Mouse (Mus musculus): ENCODE results near the gene Galk1. TPM values are rescaled to one million over a fixed set of nuclear protein-coding genes. Genes with fewer than 3 reads are reported as not detected.

Galk1 gene
- polyA plus RNA-seq, 1 experiment: 150 TPM

DNA sequence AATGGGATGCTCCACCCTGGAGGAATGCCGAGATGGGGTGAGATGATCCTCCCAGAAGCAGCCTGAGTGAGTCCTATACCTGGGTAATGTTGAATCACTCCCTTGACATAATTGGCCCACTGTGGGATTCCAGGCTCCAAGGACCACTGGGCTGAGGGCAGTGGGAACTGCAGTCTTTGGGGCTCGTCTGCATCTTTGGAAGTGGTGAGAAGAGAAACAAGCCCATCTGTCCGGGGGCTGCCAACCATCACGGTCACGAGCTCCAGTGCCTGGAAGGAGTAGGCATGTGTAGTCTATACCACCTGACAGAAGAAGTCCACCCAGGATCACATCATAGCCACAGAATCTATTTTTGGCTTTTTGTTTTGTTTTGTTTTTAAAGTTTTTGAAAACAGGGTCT, 1.6 kb downstream of the Galk1 start:
- no peak for TF ChIP-seq FOSL1 (IDR thresholded peaks at IDR 0.05; ENCODE audit: insufficient read depth, low read length, poor library complexity, severe bottlenecking)
- no peak for TF ChIP-seq USF1 (IDR thresholded peaks at IDR 0.05; ENCODE audit: low read depth)
- no peak for TF ChIP-seq MYOG (IDR thresholded peaks at IDR 0.05; ENCODE audit: control insufficient read depth, extremely low read depth, insufficient read length)
- TF ChIP-seq MAX (IDR thresholded peaks at IDR 0.05): no peak
- no peak for TF ChIP-seq CEBPB (IDR thresholded peaks at IDR 0.05; ENCODE audit: low read depth)
- no peak for TF ChIP-seq MYOD1 (IDR thresholded peaks at IDR 0.05; ENCODE audit: control insufficient read depth, insufficient read length, low read depth)
- TF ChIP-seq CTCF (IDR thresholded peaks at IDR 0.05; ENCODE audit: control insufficient read depth, insufficient read depth, insufficient read length): no peak
- Histone ChIP-seq H3ac (ENCODE audit: control insufficient read depth, insufficient read length, low read depth) (no peak overlapping the region), H3K27me3 (ENCODE audit: control insufficient read depth, insufficient read depth, insufficient read length) (no peaks in the 10 kb centered on the region), H3K36me3 (ENCODE audit: control insufficient read depth, insufficient read depth) (peaks cover 19% of the 10 kb centered on the region), H3K4me3 (ENCODE audit: insufficient read depth, poor library complexity, severe bottlenecking) (no peak overlapping the region), H3K79me2 (ENCODE audit: control insufficient read depth, insufficient read depth) (peaks cover 15% of the 10 kb centered on the region), H3K79me3 (ENCODE audit: low read depth) (peaks cover 4% of the 10 kb centered on the region)

DNA sequence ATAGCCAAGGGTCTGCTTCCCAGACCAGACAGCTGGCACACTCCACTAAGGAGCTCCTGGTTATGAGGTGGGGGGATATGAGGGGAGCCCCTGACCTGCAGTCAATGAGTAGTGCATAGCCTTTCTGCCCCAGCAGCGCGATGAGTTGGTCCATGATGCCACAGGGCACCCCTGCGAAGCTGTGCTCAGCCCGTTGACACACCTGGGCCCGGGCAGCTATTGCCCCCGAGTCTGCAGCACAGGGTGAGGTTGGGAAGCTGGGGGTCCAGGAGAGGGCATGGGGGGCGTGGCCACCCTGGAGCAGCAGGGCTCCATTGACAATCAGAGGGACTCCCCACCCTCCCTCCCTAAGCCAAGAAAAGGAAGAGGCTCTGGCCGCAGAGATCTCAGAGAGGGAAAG, 2.4 kb downstream of the Galk1 start:
- H3K4me3 ChIP-seq (ENCODE audit: insufficient read depth, poor library complexity, severe bottlenecking): no peak overlapping the region
- no peak overlapping the region for H3ac ChIP-seq (ENCODE audit: control insufficient read depth, insufficient read length, low read depth)
- H3K79me3 ChIP-seq (ENCODE audit: low read depth): peaks cover 4% of the 10 kb centered on the region
- H3K36me3 ChIP-seq (ENCODE audit: control insufficient read depth, insufficient read depth): peaks cover 19% of the 10 kb centered on the region
- no peaks in the 10 kb centered on the region for H3K27me3 ChIP-seq (ENCODE audit: control insufficient read depth, insufficient read depth, insufficient read length)
- H3K79me2 ChIP-seq (ENCODE audit: control insufficient read depth, insufficient read depth): peaks cover 15% of the 10 kb centered on the region
- TF ChIP-seq CEBPB (IDR thresholded peaks at IDR 0.05; ENCODE audit: low read depth): no peak
- no peak for TF ChIP-seq MAX (IDR thresholded peaks at IDR 0.05)
- TF ChIP-seq USF1 (IDR thresholded peaks at IDR 0.05; ENCODE audit: low read depth): no peak
- TF ChIP-seq CTCF (IDR thresholded peaks at IDR 0.05; ENCODE audit: control insufficient read depth, insufficient read depth, insufficient read length): no peak
- TF ChIP-seq MYOD1 (IDR thresholded peaks at IDR 0.05; ENCODE audit: control insufficient read depth, insufficient read length, low read depth): no peak
- no peak for TF ChIP-seq MYOG (IDR thresholded peaks at IDR 0.05; ENCODE audit: control insufficient read depth, extremely low read depth, insufficient read length)

DNA sequence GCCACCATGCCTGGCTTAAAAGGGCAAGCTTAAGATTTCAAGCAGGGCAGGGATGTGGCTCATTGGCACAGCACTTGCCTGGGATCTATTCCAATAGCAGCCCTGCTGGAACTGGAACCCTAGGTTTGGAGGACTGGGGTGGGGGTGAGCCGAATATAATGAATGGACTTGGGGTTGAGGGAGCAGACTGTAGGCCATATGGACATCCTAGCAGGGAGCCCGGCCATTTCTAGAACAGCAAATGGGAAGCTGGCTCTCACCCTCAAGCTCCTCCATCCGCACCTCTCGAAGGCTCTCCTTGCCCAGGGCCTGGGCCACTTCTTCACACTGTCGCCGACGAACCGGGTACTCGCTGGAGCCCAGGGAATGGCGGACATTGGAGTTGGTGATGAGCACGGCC, 2.9 kb downstream of the Galk1 start:
- TF ChIP-seq MYOG (IDR thresholded peaks at IDR 0.05; ENCODE audit: control insufficient read depth, extremely low read depth, insufficient read length): no peak
- no peak for TF ChIP-seq FOSL1 (IDR thresholded peaks at IDR 0.05; ENCODE audit: insufficient read depth, low read length, poor library complexity, severe bottlenecking)
- TF ChIP-seq CEBPB (IDR thresholded peaks at IDR 0.05; ENCODE audit: low read depth): no peak
- TF ChIP-seq USF1 (IDR thresholded peaks at IDR 0.05; ENCODE audit: low read depth): no peak
- no peak for TF ChIP-seq CTCF (IDR thresholded peaks at IDR 0.05; ENCODE audit: control insufficient read depth, insufficient read depth, insufficient read length)
- no peak for TF ChIP-seq MYOD1 (IDR thresholded peaks at IDR 0.05; ENCODE audit: control insufficient read depth, insufficient read length, low read depth)
- no peak for TF ChIP-seq MAX (IDR thresholded peaks at IDR 0.05)
- Histone ChIP-seq H3K79me3 (ENCODE audit: low read depth) (peaks cover 4% of the 10 kb centered on the region), H3K4me3 (ENCODE audit: insufficient read depth, poor library complexity, severe bottlenecking) (no peak overlapping the region)

DNA sequence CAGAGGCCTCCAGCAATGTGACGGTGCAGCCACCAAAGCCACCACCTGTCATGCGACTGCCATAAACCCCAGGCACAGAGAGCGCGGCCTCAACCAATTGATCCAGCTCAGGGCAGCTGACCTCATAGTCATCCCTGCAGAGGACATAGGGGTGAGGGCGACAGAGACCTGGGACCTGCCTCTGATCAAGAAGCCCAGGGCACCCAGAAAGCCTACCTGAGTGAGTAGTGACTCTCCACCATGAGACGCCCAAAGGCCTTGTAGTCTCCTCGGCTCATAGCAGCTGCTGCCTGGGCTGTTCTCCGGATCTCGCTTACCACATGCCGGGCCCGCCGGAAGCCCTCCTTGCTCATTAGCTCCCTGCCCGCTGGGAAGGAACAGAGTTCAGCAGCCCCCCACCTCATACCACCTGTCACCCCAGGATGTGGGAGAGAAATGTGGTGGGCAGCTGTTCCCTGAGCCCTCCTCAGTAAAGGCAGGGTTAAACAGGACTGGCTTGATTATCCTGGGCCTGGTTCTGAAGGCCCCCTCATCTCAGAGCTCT, 3.6 kb downstream of the Galk1 start:
- Histone ChIP-seq H3K79me3 (ENCODE audit: low read depth) (peaks cover 4% of the 10 kb centered on the region), H3ac (ENCODE audit: control insufficient read depth, insufficient read length, low read depth) (no peak overlapping the region), H3K27me3 (ENCODE audit: control insufficient read depth, insufficient read depth, insufficient read length) (no peaks in the 10 kb centered on the region), H3K36me3 (ENCODE audit: control insufficient read depth, insufficient read depth) (peaks cover 19% of the 10 kb centered on the region), H3K4me3 (ENCODE audit: insufficient read depth, poor library complexity, severe bottlenecking) (no peak overlapping the region), H3K79me2 (ENCODE audit: control insufficient read depth, insufficient read depth) (peaks cover 15% of the 10 kb centered on the region)
- no peak for TF ChIP-seq CEBPB (IDR thresholded peaks at IDR 0.05; ENCODE audit: low read depth)
- TF ChIP-seq CTCF (IDR thresholded peaks at IDR 0.05; ENCODE audit: control insufficient read depth, insufficient read depth, insufficient read length): no peak
- no peak for TF ChIP-seq MAX (IDR thresholded peaks at IDR 0.05)
- no peak for TF ChIP-seq MYOG (IDR thresholded peaks at IDR 0.05; ENCODE audit: control insufficient read depth, extremely low read depth, insufficient read length)
- TF ChIP-seq MYOD1 (IDR thresholded peaks at IDR 0.05; ENCODE audit: control insufficient read depth, insufficient read length, low read depth): no peak

More for the DNA sequence above, 2.9 kb downstream of the Galk1 start:
- peaks cover 19% of the 10 kb centered on the region for H3K36me3 ChIP-seq (ENCODE audit: control insufficient read depth, insufficient read depth)
- H3K79me2 ChIP-seq (ENCODE audit: control insufficient read depth, insufficient read depth): peaks cover 15% of the 10 kb centered on the region
- no peak overlapping the region for H3ac ChIP-seq (ENCODE audit: control insufficient read depth, insufficient read length, low read depth)
- no peaks in the 10 kb centered on the region for H3K27me3 ChIP-seq (ENCODE audit: control insufficient read depth, insufficient read depth, insufficient read length)

DNA sequence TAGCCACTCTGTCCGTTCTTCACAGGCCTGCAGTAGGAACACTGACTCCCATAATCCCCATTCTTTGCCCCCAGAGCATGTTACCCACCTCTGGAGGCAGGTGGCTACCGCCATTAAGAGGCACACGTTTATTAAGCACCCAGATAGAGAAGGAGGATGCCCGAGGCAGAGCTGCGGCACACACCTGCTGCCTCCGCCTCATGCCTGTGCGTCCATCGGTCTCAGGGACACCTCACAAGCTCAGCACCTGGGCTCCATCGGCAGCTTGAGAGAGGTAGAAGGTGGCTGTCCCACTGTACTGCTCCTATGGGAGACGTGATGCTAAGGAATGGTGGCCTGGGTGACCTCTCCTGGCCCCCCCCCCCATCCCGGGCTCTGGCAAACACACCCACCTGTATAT, 4.1 kb downstream of the Galk1 start:
- no peaks in the 10 kb centered on the region for H3K27me3 ChIP-seq (ENCODE audit: control insufficient read depth, insufficient read depth, insufficient read length)
- peaks cover 4% of the 10 kb centered on the region for H3K79me3 ChIP-seq (ENCODE audit: low read depth)
- TF ChIP-seq USF1 (IDR thresholded peaks at IDR 0.05; ENCODE audit: low read depth) (no peak), FOSL1 (IDR thresholded peaks at IDR 0.05; ENCODE audit: insufficient read depth, low read length, poor library complexity, severe bottlenecking) (no peak), MAX (IDR thresholded peaks at IDR 0.05) (no peak), MYOG (IDR thresholded peaks at IDR 0.05; ENCODE audit: control insufficient read depth, extremely low read depth, insufficient read length) (no peak), CTCF (IDR thresholded peaks at IDR 0.05; ENCODE audit: control insufficient read depth, insufficient read depth, insufficient read length) (no peak), CEBPB (IDR thresholded peaks at IDR 0.05; ENCODE audit: low read depth) (no peak), MYOD1 (IDR thresholded peaks at IDR 0.05; ENCODE audit: control insufficient read depth, insufficient read length, low read depth) (no peak)
- H3K4me3 ChIP-seq (ENCODE audit: insufficient read depth, poor library complexity, severe bottlenecking): no peak overlapping the region
- H3K79me2 ChIP-seq (ENCODE audit: control insufficient read depth, insufficient read depth): peaks cover 15% of the 10 kb centered on the region
- H3ac ChIP-seq (ENCODE audit: control insufficient read depth, insufficient read length, low read depth): no peak overlapping the region
- peaks cover 19% of the 10 kb centered on the region for H3K36me3 ChIP-seq (ENCODE audit: control insufficient read depth, insufficient read depth)
